Mouse (Mus musculus) hindbrain, embryonic 11.5 days (tissue): Measurements from ENCODE around the gene Tsen54. TPM values are rescaled to one million over a fixed set of nuclear protein-coding genes. Genes with fewer than 3 reads are reported as not detected.

ENCODE experiments used
- ATAC-seq: fragments of 200-750 bp; cut with Nextera tagmentation; 2 replicates; pipeline ENCODE4 v1.8.0; 2017; ENCODE audit warnings: mild to moderate bottlenecking, moderate TSS enrichment, moderate library complexity; ENCODE audit not compliant: low FRiP score
- DNase-seq: peaks from one replicate; pipeline ENCODE4 v3.0.0-alpha.2; 2015; ENCODE audit warnings: low spot score
- H3K27ac ChIP-seq: fragments of 300-500 bp; sonication (generic); 2 replicates; pipeline ENCODE4 v1.5.1; 2014; ENCODE audit warnings: mild to moderate bottlenecking, low read depth, low read length
- H3K27me3 ChIP-seq: fragments of 300-500 bp; sonication (generic); 2 replicates; pipeline ENCODE4 v1.6.1; 2014; ENCODE audit warnings: mild to moderate bottlenecking, low read length, moderate library complexity, mixed read lengths; ENCODE audit not compliant: control insufficient read depth, insufficient read depth
- H3K36me3 ChIP-seq: fragments of 300-500 bp; sonication (generic); 2 replicates; pipeline ENCODE4 v1.6.1; 2014; ENCODE audit warnings: mild to moderate bottlenecking, low read length, moderate library complexity, mixed read lengths; ENCODE audit not compliant: control insufficient read depth, insufficient read depth
- H3K4me1 ChIP-seq: fragments of 300-500 bp; sonication (generic); replicated peaks from 2 replicates; pipeline ENCODE4 v1.6.1; 2014; ENCODE audit warnings: low read length, mixed read lengths; ENCODE audit not compliant: control insufficient read depth, insufficient read depth
- H3K4me2 ChIP-seq: fragments of 300-500 bp; sonication (generic); replicated peaks from 2 replicates; pipeline ENCODE4 v1.6.1; 2014; ENCODE audit warnings: mild to moderate bottlenecking, low read depth, low read length
- H3K4me3 ChIP-seq: fragments of 300-500 bp; sonication (generic); 2 replicates; pipeline ENCODE4 v1.5.1; 2014; ENCODE audit warnings: low read depth, low read length
- H3K9ac ChIP-seq: fragments of 300-500 bp; sonication (generic); 2 replicates; pipeline ENCODE4 v1.6.1; 2014; ENCODE audit warnings: low read depth, low read length
- H3K9me3 ChIP-seq: fragments of 300-500 bp; sonication (generic); 2 replicates; pipeline ENCODE4 v1.6.1; 2016; ENCODE audit warnings: low read length; ENCODE audit not compliant: control insufficient read depth
- WGBS: fragments of 180-500 bp; shearing (Covaris S2); extraction: QIAGEN DNeasy Blood & Tissue Kit; methylation state at CpG from one replicate; pipeline ENCODE4 v1.1.7; 2014; 5-methylcytosine and 5-hydroxymethylcytosine counted together
- polyA plus RNA-seq: library from polyadenylated mRNA; unstranded; fragments of >200 nt; fragmentation: Nextera tagmentation; extraction: Ambion mirVana; gene quantifications from 2 replicates; pipeline ENCODE4 v1.2.1, GENCODE M21; 2014

The Tsen54 gene
- polyA plus RNA-seq, 1 experiment from 2014 or later: 17.9 TPM

GRCm38 (mm10) chr11:115839732-115840131, 25.2 kb downstream of the Tsen54 start:
- Histone ChIP-seq H3K27me3 (no peaks in the 10 kb centered on the region), H3K9me3 (no peaks in the 10 kb centered on the region), H3K4me3 (no peak overlapping the region), H3K9ac (no peak overlapping the region), H3K4me2 (no peak overlapping the region), H3K36me3 (no peaks in the 10 kb centered on the region), H3K27ac (no peak overlapping the region), H3K4me1 (no peaks in the 10 kb centered on the region; the same call in 1 of the 2 replicates)
- no peak for DNase-seq
- no peak for ATAC-seq
- 62% methylated on average over 3 of the region's 3 CpGs for WGBS

- no peak for DNase-seq
- Histone ChIP-seq H3K4me2 (no peak overlapping the region), H3K4me1 (no peaks in the 10 kb centered on the region; the same call in 1 of the 2 replicates)
These were observed 26.5 kb downstream of the Tsen54 start for GRCm38 (mm10) chr11:115841044-115841443.

GRCm38 (mm10) chr11:115841961-115842550, 27.5 kb downstream of the Tsen54 start:
- Histone ChIP-seq H3K4me1 (no peaks in the 10 kb centered on the region; the same call in 1 of the 2 replicates), H3K9me3 (no peaks in the 10 kb centered on the region), H3K9ac (no peak overlapping the region), H3K4me3 (no peak overlapping the region), H3K27me3 (no peaks in the 10 kb centered on the region), H3K27ac (peak overlapping the region; percentile 17; the same call in 1 of the 2 replicates), H3K4me2 (no peak overlapping the region), H3K36me3 (no peaks in the 10 kb centered on the region)
- 29% methylated on average over 6 of the region's 6 CpGs for WGBS
- DNase-seq (no peak), ATAC-seq (no peak)

More at GRCm38 (mm10) chr11:115841044-115841443, 26.5 kb downstream of the Tsen54 start:
- no peaks in the 10 kb centered on the region for H3K27me3 ChIP-seq
- no peak for ATAC-seq
- 85% methylated on average over 6 of the region's 6 CpGs for WGBS
- no peak overlapping the region for H3K27ac ChIP-seq
- no peak overlapping the region for H3K9ac ChIP-seq
- no peaks in the 10 kb centered on the region for H3K9me3 ChIP-seq
- H3K36me3 ChIP-seq: no peaks in the 10 kb centered on the region
- no peak overlapping the region for H3K4me3 ChIP-seq

- ATAC-seq: no peak
- 84% methylated on average over 11 of the region's 14 CpGs for WGBS
These were observed 28.8 kb downstream of the Tsen54 start for GRCm38 (mm10) chr11:115843141-115843890.

GRCm38 (mm10) chr11:115843891-115844239, 29.3 kb downstream of the Tsen54 start:
- Histone ChIP-seq H3K9ac (no peak overlapping the region), H3K4me3 (no peak overlapping the region), H3K36me3 (no peaks in the 10 kb centered on the region), H3K9me3 (no peaks in the 10 kb centered on the region), H3K27ac (no peak overlapping the region), H3K4me2 (no peak overlapping the region), H3K4me1 (no peaks in the 10 kb centered on the region; the same call in 1 of the 2 replicates), H3K27me3 (no peaks in the 10 kb centered on the region)
- ATAC-seq: no peak
- no peak for DNase-seq
- 92% methylated on average over 5 of the region's 5 CpGs for WGBS

More at GRCm38 (mm10) chr11:115843141-115843890, 28.8 kb downstream of the Tsen54 start:
- Histone ChIP-seq H3K4me1 (no peaks in the 10 kb centered on the region; the same call in 1 of the 2 replicates), H3K27me3 (no peaks in the 10 kb centered on the region), H3K27ac (no peak overlapping the region), H3K4me2 (no peak overlapping the region), H3K9ac (no peak overlapping the region), H3K9me3 (no peaks in the 10 kb centered on the region), H3K36me3 (no peaks in the 10 kb centered on the region), H3K4me3 (no peak overlapping the region)
- no peak for DNase-seq

GRCm38 (mm10) chr11:115844240-115844639, 29.7 kb downstream of the Tsen54 start:
- Histone ChIP-seq H3K36me3 (no peaks in the 10 kb centered on the region), H3K4me1 (no peaks in the 10 kb centered on the region; the same call in 1 of the 2 replicates), H3K4me3 (no peak overlapping the region), H3K27me3 (no peaks in the 10 kb centered on the region), H3K27ac (no peak overlapping the region), H3K9me3 (no peaks in the 10 kb centered on the region), H3K9ac (no peak overlapping the region), H3K4me2 (no peak overlapping the region)
- ATAC-seq (no peak), DNase-seq (no peak)
- 76% methylated on average over 8 of the region's 8 CpGs for WGBS

GRCm38 (mm10) chr11:115845819-115846218, 31.3 kb downstream of the Tsen54 start:
- Histone ChIP-seq H3K4me3 (no peak overlapping the region), H3K9ac (no peak overlapping the region), H3K4me2 (no peak overlapping the region), H3K9me3 (no peaks in the 10 kb centered on the region), H3K27me3 (no peaks in the 10 kb centered on the region), H3K36me3 (no peaks in the 10 kb centered on the region), H3K4me1 (no peaks in the 10 kb centered on the region; the same call in 1 of the 2 replicates), H3K27ac (no peak overlapping the region)
- ATAC-seq: no peak
- WGBS: 93% methylated on average over 2 of the region's 2 CpGs
- DNase-seq: no peak

GRCm38 (mm10) chr11:115854674-115855073, 40.1 kb downstream of the Tsen54 start:
- H3K4me1 ChIP-seq: peaks cover 10% of the 10 kb centered on the region; the same call in 1 of the 2 replicates
- WGBS: 81% methylated on average over 6 of the region's 6 CpGs
- no peak overlapping the region for H3K9ac ChIP-seq
- no peak for DNase-seq
- H3K27me3 ChIP-seq: peaks cover 22% of the 10 kb centered on the region
- no peaks in the 10 kb centered on the region for H3K36me3 ChIP-seq
- H3K27ac ChIP-seq: no peak overlapping the region
- no peak overlapping the region for H3K4me3 ChIP-seq
- ATAC-seq: no peak
- H3K4me2 ChIP-seq: no peak overlapping the region
- no peaks in the 10 kb centered on the region for H3K9me3 ChIP-seq
